Comparison of ENCODE assay signal across 8 mouse cellular contexts in genomic region chr7:48788348-48788747, GRCm38 (mm10). TPM values are rescaled to one million over a fixed set of nuclear protein-coding genes. Genes with fewer than 3 reads are reported as not detected.
A peak's percentile ranks its signal among the peaks of the same experiment; 100 is the strongest.
DNase-seq lines count a peak whose midpoint lies in the region; ATAC-seq and TF ChIP-seq lines count a peak whose summit lies in the region.

No protein-coding gene starts in this region.

- no peak overlapping the region for H3K9ac ChIP-seq in lung, embryonic 16.5 days (ENCODE audit: low read length)

- DNase-seq in gastrocnemius, adult 2 months, result no peak
- DNase-seq in gastrocnemius, adult 8-10 months (ENCODE audit: low spot score in 2 of 2), result no peak
- DNase-seq in MN1 (ENCODE audit: low spot score), result peak; percentile 6
- no peak for DNase-seq in Muller cell, postnatal 12 days (ENCODE audit: inconsistent ontology term)

- intact Hi-C loops in gastrocnemius, adult 2 months (cut with DNase I), result no loop called here

- H3K4me3 ChIP-seq in gastrocnemius, adult 2 months, result peak overlapping the region; percentile 94
- H3K4me3 ChIP-seq in lung, embryonic 16.5 days (ENCODE audit: low read length), result peak overlapping the region; percentile 88
- H3K4me3 ChIP-seq in small intestine, adult 2 months (ENCODE audit: low read depth, low read length), result peak overlapping the region; percentile 12; the same call in 1 of the 2 replicates

- peak overlapping the region; percentile 46; the same call in 1 of the 2 replicates for H3K27ac ChIP-seq in gastrocnemius, adult 2 months
- no peak overlapping the region for H3K27ac ChIP-seq in lung, embryonic 16.5 days (ENCODE audit: low read length)
- peak overlapping the region; percentile 8 for H3K27ac ChIP-seq in small intestine, adult 2 months (ENCODE audit: insufficient read depth, low read depth, low read length)

- WGBS in lung, embryonic 16.5 days, result 55% methylated on average over 3 of the region's 3 CpGs
- 46% methylated on average over 3 of the region's 3 CpGs for WGBS in small intestine, adult 2 months

- H3K4me1 ChIP-seq in lung, embryonic 16.5 days (replicated peaks; ENCODE audit: control insufficient read depth, insufficient read depth, low read length), result peaks cover 9% of the 10 kb centered on the region
- peaks cover 7% of the 10 kb centered on the region; the same call in 1 of the 2 replicates for H3K4me1 ChIP-seq in small intestine, adult 2 months (ENCODE audit: control insufficient read depth, insufficient read depth, insufficient read length, low read length)

- TF ChIP-seq POLR2A in small intestine, adult 2 months (IDR thresholded peaks at IDR 0.05; ENCODE audit: low read depth, low read length), result no peak

- H3K36me3 ChIP-seq in lung, embryonic 16.5 days (ENCODE audit: control insufficient read depth, insufficient read depth, low read length), result no peaks in the 10 kb centered on the region
- peaks cover 3% of the 10 kb centered on the region; the same call in 1 of the 2 replicates for H3K36me3 ChIP-seq in small intestine, adult 2 months (ENCODE audit: control insufficient read depth, insufficient read depth, low read length)

- peak; percentile 42 to 65; a peak in 3 of 4 replicates for ATAC-seq in hematopoietic stem cell, adult 5-6 weeks (replicated peaks in 1 of 2; ENCODE audit: insufficient read depth in 1 of 2, low FRiP score in 2 of 2, low TSS enrichment in 1 of 2, low read depth in 1 of 2, poor library complexity in 2 of 2, severe bottlenecking in 2 of 2)
- ATAC-seq in lung, embryonic 16.5 days (ENCODE audit: low read depth), result peak; percentile 4; the same call in 1 of the 2 replicates
- ATAC-seq in activated CD4-positive, CD25-positive, alpha-beta regulatory T cell, adult 4 months, result no peak

- peak overlapping the region; percentile 87 for H3K4me2 ChIP-seq in lung, embryonic 16.5 days (ENCODE audit: low read depth, low read length)

- TF ChIP-seq CTCF in gastrocnemius, adult 2 months (IDR thresholded peaks at IDR 0.05), result no peak
- no peak for TF ChIP-seq CTCF in small intestine, adult 2 months (IDR thresholded peaks at IDR 0.05; ENCODE audit: extremely low read depth, insufficient read length, insufficient replicate concordance, low read depth, low read length)

- H3K27me3 ChIP-seq in lung, embryonic 16.5 days (ENCODE audit: control insufficient read depth, insufficient read depth, low read depth, low read length), result no peaks in the 10 kb centered on the region
- H3K27me3 ChIP-seq in small intestine, adult 2 months (ENCODE audit: control insufficient read depth, insufficient read depth, low read length), result no peaks in the 10 kb centered on the region

- no peaks in the 10 kb centered on the region for H3K9me3 ChIP-seq in lung, embryonic 16.5 days (ENCODE audit: control insufficient read depth, low read length)

RNA-seq across cellular contexts. Expression of gene Zdhhc13, which starts 0.5 kb away (rescaled TPM):
- total RNA-seq in gastrocnemius, adult 2 months (2021), result 1 to 10 TPM; 3.6 to 4.0 TPM
- 1 to 10 TPM; 2.9 to 4.6 (median 3.6) TPM for total RNA-seq in gastrocnemius, adult 8-10 months (2022)
- total RNA-seq in hematopoietic stem cell, adult 5-6 weeks (2017), result 46.3 TPM in 2 replicates
- polyA plus RNA-seq in lung, embryonic 16.5 days (2015; fragmentation: Nextera tagmentation; extraction: Ambion mirVana), result 25.1 and 27.2 TPM in 2 replicates
- polyA plus RNA-seq in small intestine, adult 2 months (2012; rRNA removed), result 3.6 and 6.8 TPM in 2 replicates
- polyA plus RNA-seq in activated CD4-positive, CD25-positive, alpha-beta regulatory T cell, adult 4 months (2017; shearing (Covaris generic)), result 10 to 100 TPM; 19.0 to 25.9 TPM

RNA-seq across cellular contexts. Expression of gene Csrp3, which starts 59.5 kb away (rescaled TPM):
- total RNA-seq in gastrocnemius, adult 2 months (2021), result 100 to 1,000 TPM in 1 of 2 experiments, 10 to 100 TPM in 1; 77.1 to 238 TPM
- total RNA-seq in gastrocnemius, adult 8-10 months (2022), result 100 to 1,000 TPM; 106 to 187 (median 120) TPM
- total RNA-seq in hematopoietic stem cell, adult 5-6 weeks (2017), result 2.7 and 4.6 TPM in 2 replicates
- polyA plus RNA-seq in lung, embryonic 16.5 days (2015; fragmentation: Nextera tagmentation; extraction: Ambion mirVana), result 56.4 and 71.6 TPM in 2 replicates
- not detected in 2 replicates for polyA plus RNA-seq in small intestine, adult 2 months (2012; rRNA removed)
- not detected for polyA plus RNA-seq in activated CD4-positive, CD25-positive, alpha-beta regulatory T cell, adult 4 months (2017; shearing (Covaris generic))

Comparison
In these comparisons a context has a peak if more than half of its experiments do, and no peak if none do; other contexts are left out.
1. H3K4me3 ChIP-seq: peak in every context shown above with its lines; median percentile 94 in gastrocnemius, adult 2 months; 88 in lung, embryonic 16.5 days; 12 in small intestine, adult 2 months.
2. RNA of gene Csrp3, which starts 59.5 kb away (total RNA-seq): 77.1 to 238 TPM in gastrocnemius, adult 2 months and 106 to 187 TPM in gastrocnemius, adult 8-10 months; 2.7 to 4.6 TPM in hematopoietic stem cell, adult 5-6 weeks; every median in the first group is over 10 times any median in the second.